Mouse (Mus musculus) adrenal gland, postnatal 4 days (tissue): ENCODE results near the gene Clec16a. TPM values are rescaled to one million over a fixed set of nuclear protein-coding genes. Genes with fewer than 3 reads are reported as not detected.

Source experiments
- DNase-seq, 2 experiments: peaks; one replicate each; pipeline ENCODE4 v3.0.0; 2021 to 2022; ENCODE audit warnings: low spot score in 2 of 2, mixed read lengths in 2 of 2
- total RNA-seq, 2 experiments: library from RNA; stranded (reverse); gene quantifications; 2 replicates each; pipeline ENCODE4 v1.2.3; 2021

The Clec16a gene
- total RNA-seq, 2 experiments from 2014 or later: 28.2 to 30.7 TPM

DNA sequence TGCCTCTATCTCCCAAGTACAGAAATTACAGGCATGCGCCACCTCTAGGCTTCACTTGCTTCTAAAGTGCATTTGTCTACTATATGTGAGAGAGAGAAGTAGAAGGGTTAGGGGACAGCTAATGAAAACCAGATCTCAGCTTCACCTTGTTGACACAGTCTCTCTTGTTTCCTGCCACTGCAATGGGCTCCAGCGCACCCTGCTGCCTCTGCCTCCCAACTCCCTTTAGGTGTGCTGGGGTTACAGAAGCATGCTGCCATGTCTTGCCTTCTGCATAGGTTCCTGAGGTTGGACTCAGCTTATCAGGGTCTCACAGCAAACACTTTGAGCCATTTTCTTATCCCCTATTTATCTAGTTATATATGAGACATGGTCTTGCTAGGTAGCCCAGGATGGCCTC lies 129.8 kb downstream of the Clec16a start:
- DNase-seq: no peak

DNA sequence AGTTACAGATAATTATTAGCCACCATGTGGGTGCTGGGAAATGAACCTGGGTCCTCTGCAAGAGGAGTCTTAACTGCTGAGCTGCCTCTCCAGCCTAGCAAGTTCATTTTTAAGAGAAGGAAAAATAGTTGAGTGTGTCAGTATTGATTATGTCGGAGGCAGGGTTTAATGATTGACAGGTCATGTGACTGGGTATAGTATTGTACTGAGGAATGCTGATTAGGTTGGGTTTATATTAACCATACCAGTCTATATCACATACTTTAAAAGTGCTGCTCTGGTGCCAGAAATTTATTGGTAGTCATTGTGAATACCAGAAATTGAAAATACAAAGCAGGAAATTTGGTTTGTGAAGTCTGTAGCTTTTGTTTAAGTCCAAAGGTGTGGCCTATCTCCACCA lies 130.5 kb downstream of the Clec16a start:
- DNase-seq: no peak

DNA sequence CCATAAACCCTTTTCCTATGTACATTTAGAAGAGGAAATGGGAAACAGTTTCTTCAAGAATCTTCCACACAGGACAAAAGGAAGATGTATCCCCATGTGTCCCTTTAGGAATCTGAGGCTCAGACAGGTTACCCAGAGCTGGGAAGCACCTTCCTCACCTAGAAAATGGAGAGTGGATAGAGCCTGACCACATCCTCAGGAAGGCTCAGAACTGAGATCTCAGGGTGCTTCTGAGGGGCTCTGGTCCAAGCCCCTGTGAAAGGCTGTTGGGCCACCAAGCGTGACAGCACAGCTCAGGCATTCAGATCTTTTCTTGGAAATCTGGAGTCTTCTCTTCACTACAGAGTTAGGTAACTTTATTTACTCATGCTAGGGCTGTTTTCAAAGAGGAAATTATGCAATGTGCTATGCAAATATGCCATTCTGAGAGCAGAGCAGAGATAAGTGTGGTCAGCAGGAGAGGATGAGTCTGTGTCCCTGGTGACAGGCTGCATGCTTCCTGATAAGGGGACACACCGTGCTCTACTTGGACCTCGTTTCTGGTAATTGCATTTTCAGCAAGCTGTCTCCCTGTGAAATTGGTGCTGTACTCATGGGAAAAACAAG lies 131.4 kb downstream of the Clec16a start:
- DNase-seq: no peak

DNA sequence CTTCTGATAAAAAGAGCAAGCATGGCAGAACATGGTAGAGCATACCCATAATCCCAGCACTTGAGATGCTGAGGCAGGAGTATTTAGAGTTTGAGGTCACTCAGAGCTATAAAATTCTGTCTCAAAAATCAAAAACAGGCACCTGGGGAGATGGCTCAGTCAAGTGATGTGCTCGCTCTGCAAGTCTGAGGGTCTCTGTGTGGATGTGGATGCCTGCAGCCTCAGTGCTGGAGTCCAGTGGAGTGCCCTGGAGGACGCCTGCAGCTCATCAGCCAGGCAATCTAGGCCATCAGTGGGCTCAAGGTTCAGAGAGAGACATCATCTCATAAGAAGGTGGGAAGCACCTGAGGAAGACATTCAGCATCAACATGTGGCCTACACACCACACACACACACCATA lies 137.4 kb downstream of the Clec16a start:
- DNase-seq: no peak

DNA sequence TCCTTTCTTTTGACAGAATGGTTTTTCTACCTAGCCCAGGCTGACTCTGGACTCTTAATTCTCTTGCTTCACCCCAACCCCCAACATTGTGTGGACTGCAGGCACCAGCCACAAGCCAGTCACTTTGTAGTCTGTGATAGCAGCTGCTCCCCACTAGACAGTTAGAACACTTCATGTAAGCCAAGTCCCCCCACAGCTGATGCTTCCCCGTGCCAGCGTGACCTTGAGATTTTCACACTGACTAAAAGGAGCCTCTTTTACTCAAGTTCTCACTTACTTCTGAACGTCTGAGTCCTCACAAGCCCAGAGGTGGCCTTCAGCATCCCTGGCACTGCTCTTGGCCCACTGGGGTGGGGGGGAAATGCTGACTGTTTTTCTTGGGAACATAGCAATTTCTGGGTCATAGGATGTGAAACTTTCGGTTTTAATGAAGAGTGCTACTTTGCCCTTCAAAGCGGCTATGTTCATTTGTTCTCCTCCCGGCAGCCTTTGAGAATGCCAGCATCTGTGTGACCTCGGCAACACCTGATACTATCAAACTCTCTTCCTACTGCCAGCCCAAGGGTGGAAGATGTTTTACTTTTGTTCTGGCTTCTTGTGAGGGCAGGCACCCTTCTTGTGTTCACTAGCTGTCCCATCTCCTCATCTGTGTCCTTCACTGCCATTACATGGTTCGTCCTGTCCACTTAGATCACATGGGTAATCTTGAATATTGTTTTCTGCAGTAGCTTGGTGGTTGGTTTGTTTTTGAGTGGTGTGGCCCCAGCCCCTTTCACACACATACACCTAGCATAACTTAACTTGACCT lies 138.3 kb downstream of the Clec16a start:
- DNase-seq: no peak

DNA sequence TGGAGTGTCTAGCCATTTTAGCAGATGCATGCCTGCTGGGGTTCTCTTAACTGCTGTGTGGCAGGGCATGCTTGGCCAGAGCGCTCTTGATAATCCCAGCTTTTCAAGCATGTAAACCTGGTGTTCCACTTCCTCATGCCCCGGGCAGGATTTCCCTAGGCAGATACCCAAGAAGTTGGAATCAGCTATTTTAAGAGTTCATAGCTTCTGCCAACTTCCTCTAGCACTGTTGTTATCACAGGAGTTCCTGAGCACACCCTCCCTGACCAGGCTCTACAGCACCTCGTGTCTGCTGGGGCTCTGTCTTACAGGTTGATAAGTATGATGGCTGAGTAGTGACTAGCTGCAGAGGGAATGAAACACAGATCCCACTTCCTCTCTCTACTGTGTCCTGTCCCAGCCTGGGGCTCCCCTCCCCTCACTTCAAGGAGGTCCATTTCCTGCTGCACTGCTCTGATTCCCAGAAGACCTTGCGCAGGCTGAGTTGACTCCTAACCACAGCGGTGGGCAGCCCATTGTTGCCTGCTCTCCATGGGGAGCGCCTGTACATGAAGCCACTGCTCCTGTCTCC lies 144.7 kb downstream of the Clec16a start:
- no peak for DNase-seq

DNA sequence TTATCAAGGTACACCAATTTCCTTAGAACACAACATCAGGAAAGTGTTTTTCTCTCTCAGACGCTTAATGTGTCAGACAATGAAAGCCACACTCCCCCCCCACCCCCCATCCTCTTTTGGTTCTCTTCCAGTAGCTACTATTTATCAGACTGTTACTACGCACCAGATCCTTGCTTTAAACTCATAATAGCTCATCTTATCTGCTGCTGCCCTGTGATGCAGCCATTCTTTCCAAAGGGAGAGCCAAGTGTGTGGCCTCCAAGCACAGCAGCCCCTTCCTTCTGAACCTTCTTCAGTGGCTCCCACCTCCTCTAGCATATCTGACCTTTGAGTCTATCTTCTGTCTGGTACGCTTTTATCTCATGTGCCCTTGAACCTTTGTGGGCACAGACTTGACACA lies 145.3 kb downstream of the Clec16a start:
- DNase-seq: no peak

DNA sequence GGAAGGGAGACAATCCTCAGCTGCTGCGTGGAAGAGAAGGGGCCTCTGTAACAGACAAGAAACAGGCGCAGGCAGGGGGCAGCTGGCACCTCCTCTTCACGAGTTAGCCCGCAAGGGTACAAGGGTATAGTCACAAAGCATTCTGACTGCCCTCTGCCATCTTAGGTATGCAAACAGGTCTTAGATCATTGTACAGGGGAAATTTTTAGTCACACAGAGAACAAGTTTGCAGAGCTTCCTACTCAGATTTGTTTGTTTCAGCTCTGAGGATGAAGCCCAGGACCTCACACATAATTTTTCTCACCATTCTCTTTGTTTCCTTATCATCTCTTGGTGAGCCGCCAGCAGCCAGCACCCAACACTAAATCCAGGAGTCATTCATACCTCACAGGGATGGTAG lies 146.6 kb downstream of the Clec16a start:
- DNase-seq: no peak

DNA sequence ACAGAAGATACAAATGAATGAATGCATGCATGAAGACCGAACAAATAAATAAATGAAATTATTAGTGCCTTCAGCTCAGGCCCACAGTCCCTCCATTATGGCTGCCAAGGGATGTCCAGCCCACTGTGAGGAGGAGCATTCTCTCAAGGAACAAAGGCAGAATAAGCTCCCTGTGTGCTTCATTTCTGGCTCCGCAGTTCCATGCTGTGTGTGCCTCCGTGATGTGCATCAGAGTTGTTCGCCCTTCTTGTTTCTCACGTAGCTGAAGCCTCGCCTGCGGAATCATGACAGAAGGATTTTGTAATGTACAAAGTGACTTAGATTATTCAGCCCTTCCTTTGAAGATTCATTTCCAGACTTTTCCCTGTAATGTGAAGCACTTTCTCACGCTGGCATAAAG lies 147.7 kb downstream of the Clec16a start:
- no peak for DNase-seq

DNA sequence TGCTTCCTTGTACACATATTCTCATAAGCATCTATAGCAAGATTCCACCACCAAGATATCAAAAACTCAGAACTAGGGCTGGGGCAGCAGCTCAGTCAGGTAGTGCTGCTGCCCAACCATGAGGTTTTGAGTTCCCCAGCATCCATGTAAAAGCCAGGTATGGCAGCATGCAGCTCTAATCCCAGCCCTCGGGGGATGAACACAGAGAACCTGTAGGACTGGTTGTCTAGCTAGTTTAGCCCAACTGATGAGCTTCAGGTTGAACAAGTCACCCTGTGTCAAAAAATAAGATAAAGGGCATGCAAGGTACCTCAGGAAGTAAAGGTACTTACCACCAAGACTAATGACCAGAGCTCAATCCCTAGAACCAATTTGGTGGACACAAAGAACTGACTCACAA lies 148.3 kb downstream of the Clec16a start:
- no peak for DNase-seq

DNA sequence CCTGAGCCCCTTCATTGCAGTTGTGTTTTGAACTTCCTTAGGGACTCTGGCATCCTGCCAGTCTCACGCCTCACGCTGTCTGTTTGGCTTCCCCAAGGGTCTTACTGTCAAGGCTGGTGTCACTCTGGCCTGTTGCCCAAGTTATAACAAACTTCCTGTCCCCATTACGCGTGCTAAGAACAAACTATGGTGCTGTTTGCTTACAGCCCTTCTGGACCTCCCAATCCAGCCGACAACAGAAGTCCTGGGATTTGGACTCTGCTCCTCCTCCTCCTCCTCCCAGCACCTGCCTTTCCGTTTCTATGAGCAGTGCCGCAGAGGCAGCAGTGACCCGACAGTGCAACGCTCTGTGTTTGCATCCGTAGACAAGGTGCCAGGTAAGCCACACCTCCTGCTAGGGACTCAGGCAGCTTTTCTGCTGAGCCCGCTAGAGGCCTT lies 149.3 kb downstream of the Clec16a start:
- no peak for DNase-seq

DNA sequence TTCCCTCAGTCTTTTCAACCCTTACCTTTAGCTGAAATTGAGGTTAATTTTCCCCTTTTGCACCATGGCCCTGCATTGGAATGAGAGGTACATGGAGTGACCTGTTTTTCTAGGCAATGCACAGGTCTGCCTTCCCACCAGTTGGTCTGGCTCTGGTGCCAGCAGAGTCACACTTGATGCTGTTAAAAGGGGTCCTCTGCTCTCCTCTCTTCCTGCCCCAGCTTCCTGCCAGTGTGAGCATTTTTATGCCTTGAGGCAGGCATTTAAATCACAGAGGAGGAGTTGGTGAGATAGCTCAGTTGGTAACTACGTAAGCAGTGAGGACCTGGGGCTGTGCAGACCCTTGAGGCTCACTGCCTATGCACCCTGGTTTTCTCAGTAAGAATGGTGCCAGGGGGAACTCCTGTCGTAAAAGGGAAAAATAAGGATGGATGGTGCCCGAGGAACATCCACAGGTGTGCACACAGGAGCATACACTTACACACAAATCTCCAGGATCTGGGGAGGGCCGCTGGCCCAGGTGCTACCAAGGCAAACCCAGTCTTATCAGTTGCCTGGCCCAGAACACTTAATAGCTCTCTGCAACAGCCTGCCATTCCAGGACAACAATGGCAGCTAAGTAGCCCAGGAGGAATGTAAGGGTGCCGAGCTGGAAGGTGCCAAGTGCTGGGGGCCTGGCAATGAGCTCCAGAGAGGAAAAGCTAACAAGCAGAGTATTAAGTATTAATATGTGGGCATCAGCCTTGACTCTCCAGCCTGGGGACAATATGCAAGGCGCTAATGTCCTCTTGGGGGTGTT lies 152.9 kb downstream of the Clec16a start:
- DNase-seq: no peak

DNA sequence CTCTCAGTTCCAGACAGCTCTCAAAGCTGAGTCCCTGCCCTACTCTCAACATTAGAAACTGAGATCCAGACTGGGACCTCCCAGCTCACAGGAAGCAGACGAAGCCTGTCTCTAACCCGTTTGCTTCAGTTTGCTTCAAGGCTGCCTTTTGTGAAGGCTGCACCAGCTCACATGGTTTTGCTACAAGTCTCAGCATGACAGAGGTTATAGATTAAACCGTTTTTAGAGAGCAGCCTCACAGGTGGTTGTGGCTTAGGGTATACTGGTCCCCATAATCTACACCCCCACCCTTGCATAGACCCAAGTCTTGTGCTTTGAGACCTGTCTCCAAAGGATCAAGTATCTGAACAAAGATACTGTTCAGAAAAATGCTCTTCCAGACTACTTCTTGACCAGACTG lies 154.2 kb downstream of the Clec16a start:
- no peak for DNase-seq

DNA sequence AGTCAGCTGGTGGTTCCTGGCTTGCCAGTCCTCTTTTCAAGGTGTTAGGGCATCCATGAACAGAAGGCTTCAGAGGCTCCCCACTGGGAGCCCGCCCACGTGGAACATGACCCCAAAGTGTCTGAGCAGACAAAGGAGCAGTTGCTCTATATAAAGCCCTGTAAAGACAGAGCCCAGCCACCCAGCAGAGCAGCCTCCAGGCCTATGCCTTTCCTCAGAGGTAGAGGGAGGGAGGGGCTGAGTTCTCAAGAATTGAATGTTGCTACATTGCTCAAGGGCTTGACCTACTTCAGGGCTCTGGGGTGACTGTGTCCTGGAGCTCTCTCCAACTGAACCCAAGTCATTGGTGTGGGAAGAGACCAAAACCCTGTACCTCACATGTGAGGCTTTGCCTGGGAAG lies 155.0 kb downstream of the Clec16a start:
- no peak for DNase-seq

DNA sequence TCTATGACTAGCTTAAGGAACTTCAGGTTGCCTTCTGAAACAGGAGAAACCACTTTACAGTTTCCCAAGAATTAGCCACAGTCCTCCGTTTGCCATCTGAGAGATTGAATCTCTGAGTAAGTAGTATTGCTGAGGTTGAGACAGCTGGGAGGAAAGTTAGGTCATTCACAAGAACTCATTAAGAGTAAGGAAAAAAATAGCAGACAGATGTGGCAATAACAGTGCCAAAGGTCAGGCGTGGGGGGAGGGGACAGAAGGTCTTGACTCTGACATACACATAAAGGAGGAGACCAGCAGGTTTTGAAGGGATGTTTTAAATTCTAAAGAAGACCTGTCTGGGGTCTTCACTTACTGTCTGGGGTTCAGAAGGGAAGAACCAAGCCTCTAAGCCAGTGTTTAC lies 157.3 kb downstream of the Clec16a start:
- no peak for DNase-seq

DNA sequence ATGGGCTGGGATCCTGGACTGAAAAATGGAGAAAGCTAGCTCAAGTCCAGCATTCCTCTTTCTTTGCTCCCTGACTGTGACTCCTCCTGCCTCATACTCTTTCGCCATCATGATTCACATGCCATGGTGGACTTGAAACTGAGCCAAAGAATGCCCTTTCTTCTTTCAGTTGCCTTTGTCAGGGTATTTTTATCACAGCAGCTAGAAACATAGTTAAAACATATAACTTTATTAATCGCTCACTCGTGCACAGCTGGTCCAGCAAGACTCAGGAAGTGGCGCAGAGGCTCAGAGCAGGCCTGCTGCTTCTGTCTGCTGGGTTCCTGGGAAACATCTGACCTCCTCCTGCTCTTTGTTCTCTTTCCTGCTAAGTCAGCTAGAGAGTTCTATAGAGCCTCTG lies 158.8 kb downstream of the Clec16a start:
- no peak for DNase-seq

DNA sequence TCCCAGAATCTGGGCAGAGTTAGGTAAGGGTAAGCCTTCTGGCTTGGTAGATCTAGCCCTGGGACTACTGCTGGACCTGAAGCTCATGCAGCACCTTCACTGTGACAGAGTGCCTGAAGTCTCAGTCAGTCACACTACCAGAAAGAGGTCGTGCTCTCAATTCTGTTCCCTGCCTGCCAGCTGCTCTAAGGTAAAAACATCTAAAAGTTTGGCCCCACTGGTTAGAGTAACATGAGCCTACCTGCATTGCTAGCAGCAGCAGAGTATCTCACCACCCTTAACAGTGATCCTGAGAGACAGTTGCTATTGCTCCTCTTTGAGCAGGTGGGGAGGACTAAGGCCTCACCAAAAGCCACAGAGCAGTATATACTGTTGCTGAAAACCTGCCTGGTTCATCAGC lies 160.3 kb downstream of the Clec16a start:
- DNase-seq: no peak

DNA sequence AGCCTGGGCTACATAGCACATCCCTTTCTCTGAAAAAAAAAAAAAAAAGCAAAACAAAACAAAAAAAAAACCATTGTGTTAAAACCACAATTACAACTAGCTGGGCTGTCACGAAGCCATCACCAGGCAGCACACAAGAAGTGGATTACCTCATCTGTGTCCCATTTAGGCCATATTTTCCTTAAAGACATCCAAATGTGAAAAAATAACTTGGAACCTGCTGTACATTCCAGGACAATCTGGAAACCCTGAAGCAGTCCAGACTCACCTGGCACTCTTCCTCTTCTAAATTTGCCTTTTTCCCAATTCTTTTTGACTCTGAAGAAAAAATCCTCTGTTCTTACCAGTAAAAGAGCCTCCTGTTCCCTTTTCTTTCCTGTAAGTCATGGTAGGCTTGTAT lies 166.4 kb downstream of the Clec16a start:
- DNase-seq: no peak

DNA sequence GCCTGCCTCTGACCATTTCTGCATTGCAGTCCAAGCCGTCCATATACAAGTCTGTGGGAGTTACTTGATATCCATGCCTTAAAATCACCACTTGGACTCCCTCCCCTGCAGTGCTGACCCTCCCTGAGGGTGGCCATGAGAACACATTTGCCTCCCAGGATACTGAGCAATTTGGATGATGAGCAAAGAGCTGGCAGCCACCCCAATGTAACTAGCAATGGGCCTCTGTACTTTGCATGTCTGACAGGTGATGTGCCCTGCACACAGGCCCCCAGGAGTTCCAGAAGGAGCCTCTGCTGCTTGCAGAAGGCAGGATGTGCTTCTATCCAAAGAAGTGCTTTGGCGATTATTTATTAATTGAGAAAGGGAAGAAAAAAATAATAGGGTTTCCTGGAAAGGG lies 167.9 kb downstream of the Clec16a start:
- DNase-seq: no peak

DNA sequence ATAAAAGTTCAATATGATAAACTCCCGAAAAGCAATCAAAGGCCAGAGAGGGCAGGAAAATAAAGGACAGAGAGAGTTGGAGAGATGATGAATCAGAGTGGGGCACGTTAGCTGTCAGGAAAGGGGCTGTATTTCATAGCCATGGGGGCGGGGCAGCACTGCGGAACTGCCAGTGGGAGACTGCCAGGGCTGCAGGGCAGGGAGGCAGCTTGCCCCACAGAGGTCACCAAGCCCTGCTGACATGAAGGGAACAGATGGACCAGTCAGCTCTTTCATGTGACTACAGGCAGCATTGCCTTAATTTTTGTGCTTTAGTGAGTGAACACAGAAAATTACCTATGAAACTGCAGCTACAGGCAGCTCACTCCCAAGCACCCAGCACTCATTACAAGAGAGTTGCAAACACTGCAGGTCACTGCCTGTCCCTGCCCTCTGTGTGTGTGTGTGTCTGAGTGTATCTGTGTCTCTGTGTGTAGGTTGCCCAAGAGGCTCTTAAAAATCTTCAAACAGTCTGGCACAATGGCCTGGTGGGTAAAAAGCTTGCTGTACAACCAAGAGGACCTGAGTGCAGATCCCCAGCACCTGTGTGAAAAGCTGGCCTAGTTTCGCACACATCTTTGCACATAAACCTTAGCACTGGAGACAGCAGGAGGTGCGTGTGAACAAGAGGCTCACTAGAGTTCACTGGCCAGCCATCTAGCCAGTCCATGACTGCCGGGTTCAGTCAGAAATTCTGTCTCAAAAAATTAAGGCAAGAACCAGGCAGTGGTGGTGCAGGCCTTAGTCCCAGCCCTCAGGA lies 168.5 kb downstream of the Clec16a start:
- no peak for DNase-seq

DNA sequence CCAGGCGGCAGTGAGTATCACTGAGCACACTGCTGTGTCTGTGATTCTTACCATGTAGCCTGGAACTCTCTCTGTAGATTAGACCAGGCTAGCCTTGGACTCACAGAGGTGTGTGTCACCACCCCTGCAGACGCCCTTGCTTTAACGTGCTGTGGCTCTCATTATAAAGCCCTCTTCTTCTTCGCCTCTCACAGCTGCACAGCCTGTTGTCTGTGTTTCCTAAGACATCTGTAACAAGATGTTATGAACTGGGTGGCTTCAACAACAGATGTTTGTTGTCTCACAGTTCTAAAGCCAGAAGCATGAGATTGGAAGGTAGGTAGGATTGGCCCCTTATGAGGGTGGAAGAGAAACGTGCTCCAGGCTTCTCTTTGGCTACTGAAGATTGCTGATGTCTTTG lies 170.1 kb downstream of the Clec16a start:
- no peak for DNase-seq
